Mouse (Mus musculus): ENCODE measurements around the gene Dhx29.

- TF ChIP-seq CTCF (IDR thresholded peaks at IDR 0.05; ENCODE audit: borderline replicate concordance, insufficient read depth, low read length), result no peak
- no peak for TF ChIP-seq POLR2A (IDR thresholded peaks at IDR 0.05; ENCODE audit: low read depth, low read length)
Observed at GRCm38 (mm10) chr13:112986451-112986950, 59.2 kb downstream of the Dhx29 start.
